Mouse (Mus musculus) kidney, postnatal 14 days (tissue): ENCODE data around the gene Olfr495.

Source experiments
- DNase-seq: peaks from one replicate; pipeline ENCODE4 v3.0.0; 2022; ENCODE audit warnings: mixed read lengths

The Olfr495 gene

GRCm38 (mm10) chr7:108392867-108393266 lies at the start of gene Olfr495:
Olfr495 (plus strand) TSS chr7:108393167.
- DNase-seq: no peak

GRCm38 (mm10) chr7:108346879-108347278 lies 46.1 kb upstream of the Olfr495 start, which contains the start of gene Olfr493:
Olfr493 (minus strand) TSS chr7:108346979.
- no peak for DNase-seq

DNA sequence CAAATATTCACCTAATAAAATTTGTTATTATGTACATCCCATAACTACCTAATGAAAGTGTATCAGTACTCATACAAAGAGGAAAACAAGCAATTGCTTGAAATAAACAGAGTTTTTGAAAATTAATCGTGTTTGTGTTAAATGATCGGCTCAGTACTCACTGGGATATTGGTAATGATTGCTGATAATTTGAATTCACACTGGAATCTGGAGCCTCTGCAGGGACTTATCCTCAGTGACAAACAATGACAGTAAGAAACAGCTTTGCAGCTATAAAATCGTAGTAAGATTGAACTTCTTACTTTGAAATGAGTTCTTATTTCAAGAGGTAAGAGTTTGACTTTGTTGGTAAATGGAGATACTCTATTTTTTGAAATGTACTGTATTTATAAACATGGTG lies 27.9 kb upstream of the Olfr495 start, which contains the start of gene Olfr494:
Olfr494 (plus strand) TSS at position 301 of the 400 bp plus-strand sequence.
- DNase-seq: no peak

DNA sequence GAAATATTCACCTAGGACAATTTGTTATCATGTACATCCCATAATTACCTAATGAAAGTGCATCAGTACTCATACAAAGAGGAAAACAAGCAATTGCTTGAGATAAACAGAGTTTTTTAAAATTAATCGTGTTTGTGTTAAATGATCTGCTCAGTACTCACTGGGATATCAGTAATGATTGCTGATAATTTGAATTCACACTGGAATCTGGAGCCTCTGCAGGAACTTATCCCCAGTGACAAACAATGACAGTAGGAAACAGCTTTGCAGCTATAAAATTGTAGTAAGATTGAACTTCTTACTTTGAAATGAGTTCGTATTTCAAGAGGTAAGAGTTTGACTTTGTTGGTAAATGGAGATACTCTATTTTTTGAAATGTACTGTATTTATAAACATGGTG lies 27.2 kb downstream of the Olfr495 start, which contains the start of gene Olfr497:
Olfr497 (plus strand) TSS at position 301 of the 400 bp plus-strand sequence.
- no peak for DNase-seq
